Comparison of ENCODE assay signal across 1 mouse cellular context in the genomic region with DNA sequence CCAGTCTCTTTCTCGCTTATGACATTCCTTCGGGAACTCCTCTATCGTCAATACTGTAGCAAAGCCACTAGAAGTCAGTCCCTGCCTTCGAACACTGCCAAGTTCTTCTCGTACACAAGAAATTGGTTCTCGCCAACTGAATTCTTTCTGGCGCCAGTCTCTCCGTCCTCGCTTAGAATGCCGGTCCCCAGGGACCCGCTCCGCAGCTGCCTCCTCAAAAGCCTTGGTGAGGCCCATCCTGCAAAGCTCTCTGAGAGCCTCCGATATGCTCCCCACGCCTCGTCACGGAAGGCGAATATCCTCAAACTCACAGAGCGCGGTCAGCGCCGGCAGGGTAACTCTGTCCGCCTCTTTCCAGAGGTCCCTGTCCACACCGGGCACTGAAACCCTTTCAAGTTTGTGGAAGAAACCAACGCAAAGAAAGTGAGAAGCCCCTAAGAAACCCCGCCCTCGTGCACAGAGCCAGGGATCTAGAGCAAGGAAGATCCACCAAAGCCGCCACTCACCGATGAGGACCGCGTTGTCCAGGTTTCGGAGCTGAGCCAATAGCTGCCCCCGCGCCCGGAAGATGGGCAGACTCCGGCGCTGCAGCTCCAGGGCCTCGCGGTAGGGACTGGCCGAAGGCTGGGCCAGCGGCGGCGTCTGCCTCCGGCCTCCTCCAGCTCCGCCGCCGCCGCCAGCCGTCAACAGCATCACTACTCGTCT.
TF ChIP-seq lines count a peak whose summit lies in the region.

No protein-coding gene starts in this region.

TF ChIP-seq in MEL, 35 proteins besides CTCF, POLR2A, EP300 and RAD21 (continued from another document):
- TF ChIP-seq TBP (IDR thresholded peaks at IDR 0.05; ENCODE audit: low read depth, low read length), result peak; percentile 30; the same call in 1 of the 2 replicates
